In genomic region chr11:30952829-30953228, GRCm38 (mm10) we compare ENCODE assay signal across 8 mouse cellular contexts. TPM values are rescaled to one million over a fixed set of nuclear protein-coding genes. Genes with fewer than 3 reads are reported as not detected.
A peak's percentile ranks its signal among the peaks of the same experiment; 100 is the strongest.
DNase-seq lines count a peak whose midpoint lies in the region; ATAC-seq lines count a peak whose summit lies in the region.

No protein-coding gene starts in this region.

- H3K4me3 ChIP-seq in heart, embryonic 14.5 days (ENCODE audit: control insufficient read depth in 1 of 2, insufficient read depth in 1 of 2, low read depth in 1 of 2, low read length in 2 of 2): peak overlapping the region in 1 of 2 experiments; percentile 92; a peak in 2 of 4 replicates
- peak overlapping the region; percentile 83 for H3K4me3 ChIP-seq in hindbrain, embryonic 12.5 days
- H3K4me3 ChIP-seq in midbrain, embryonic 12.5 days: peak overlapping the region; percentile 83

- H3K27me3 ChIP-seq in heart, embryonic 14.5 days (ENCODE audit: control insufficient read depth, insufficient read depth, low read length): no peaks in the 10 kb centered on the region
- H3K27me3 ChIP-seq in hindbrain, embryonic 12.5 days: no peaks in the 10 kb centered on the region
- H3K27me3 ChIP-seq in midbrain, embryonic 12.5 days: no peaks in the 10 kb centered on the region

- intact Hi-C loops in heart, postnatal 36 days (cut with DNase I): no loop called here

- H3K27ac ChIP-seq in heart, embryonic 14.5 days (replicated peaks in 1 of 2; ENCODE audit: control insufficient read depth in 1 of 2, insufficient read depth in 1 of 2, low read depth in 2 of 2, low read length in 2 of 2): no peak overlapping the region
- H3K27ac ChIP-seq in hindbrain, embryonic 12.5 days: no peak overlapping the region
- H3K27ac ChIP-seq in midbrain, embryonic 12.5 days (replicated peaks): no peak overlapping the region

- WGBS in heart, embryonic 14.5 days: 65% methylated on average over 5 of the region's 5 CpGs
- 73% methylated on average over 5 of the region's 5 CpGs for WGBS in hindbrain, embryonic 12.5 days
- 85% methylated on average over 5 of the region's 5 CpGs for WGBS in midbrain, embryonic 12.5 days

- H3K4me2 ChIP-seq in heart, embryonic 14.5 days (ENCODE audit: low read length): peak overlapping the region; percentile 80
- peak overlapping the region; percentile 80 for H3K4me2 ChIP-seq in hindbrain, embryonic 12.5 days (replicated peaks)
- H3K4me2 ChIP-seq in midbrain, embryonic 12.5 days (replicated peaks): peak overlapping the region; percentile 80

- H3K9ac ChIP-seq in heart, embryonic 14.5 days (ENCODE audit: low read length): peak overlapping the region; percentile 89
- H3K9ac ChIP-seq in hindbrain, embryonic 12.5 days: no peak overlapping the region
- peak overlapping the region; percentile 88; the same call in 1 of the 2 replicates for H3K9ac ChIP-seq in midbrain, embryonic 12.5 days (replicated peaks)

- no peaks in the 10 kb centered on the region for H3K9me3 ChIP-seq in heart, embryonic 14.5 days (ENCODE audit: control insufficient read depth, low read length)
- H3K9me3 ChIP-seq in hindbrain, embryonic 12.5 days (replicated peaks): peaks cover 5% of the 10 kb centered on the region; the same call in 1 of the 2 replicates
- peaks cover 14% of the 10 kb centered on the region for H3K9me3 ChIP-seq in midbrain, embryonic 12.5 days

- peaks cover 0 to 16% of the 10 kb centered on the region in 2 experiments; a peak in 2 of 4 replicates for H3K4me1 ChIP-seq in heart, embryonic 14.5 days (ENCODE audit: control insufficient read depth in 2 of 2, insufficient read depth in 2 of 2, low read length in 2 of 2)
- H3K4me1 ChIP-seq in hindbrain, embryonic 12.5 days: peaks cover 12% of the 10 kb centered on the region
- peaks cover 5% of the 10 kb centered on the region; the same call in 1 of the 2 replicates for H3K4me1 ChIP-seq in midbrain, embryonic 12.5 days

- H3K36me3 ChIP-seq in heart, embryonic 14.5 days (ENCODE audit: control insufficient read depth, insufficient read depth, low read length): peaks cover 42% of the 10 kb centered on the region
- peaks cover 34% of the 10 kb centered on the region for H3K36me3 ChIP-seq in hindbrain, embryonic 12.5 days
- H3K36me3 ChIP-seq in midbrain, embryonic 12.5 days: peaks cover 42% of the 10 kb centered on the region

- no peak for ATAC-seq in heart, embryonic 14.5 days (ENCODE audit: insufficient number of reproducible peaks, insufficient read depth, low FRiP score, low read depth)
- no peak for ATAC-seq in hindbrain, embryonic 12.5 days (ENCODE audit: low FRiP score)
- ATAC-seq in midbrain, embryonic 12.5 days (ENCODE audit: low FRiP score, low read depth): no peak
- ATAC-seq in granulocyte monocyte progenitor cell, adult 5-6 weeks (replicated peaks; ENCODE audit: poor library complexity, severe bottlenecking): no peak
- ATAC-seq in frontal cortex, adult (ENCODE audit: low TSS enrichment): no peak

- no peak for DNase-seq in heart, postnatal 36 days
- peak; percentile 1 for DNase-seq in T-cell, adult 2 months (ENCODE audit: low spot score)
- DNase-seq in layer of hippocampus, adult 9-10 months (ENCODE audit: low spot score): no peak

RNA-seq across cellular contexts. Expression of gene Erlec1, which starts 1.3 kb away (rescaled TPM):
- 11.3 and 13.5 TPM in 2 replicates for polyA plus RNA-seq in heart, embryonic 14.5 days (2014; fragmentation: Nextera tagmentation; extraction: Ambion mirVana)
- 10 to 100 TPM; 39.7 to 42.6 TPM for total RNA-seq in heart, postnatal 36 days (2021)
- 10.5 and 14.3 TPM in 2 replicates for polyA plus RNA-seq in hindbrain, embryonic 12.5 days (2016; fragmentation: Nextera tagmentation; extraction: Ambion mirVana)
- polyA plus RNA-seq in midbrain, embryonic 12.5 days (2016; fragmentation: Nextera tagmentation; extraction: Ambion mirVana): 10.8 and 11.4 TPM in 2 replicates
- 33.5 and 34.9 TPM in 2 replicates for total RNA-seq in granulocyte monocyte progenitor cell, adult 5-6 weeks (2014; fragmentation: Nextera tagmentation)
- 27.1 and 33.7 TPM in 2 replicates for total RNA-seq in granulocyte monocyte progenitor cell, adult 5-6 weeks (2017)

RNA-seq across cellular contexts. Expression of gene Chac2, which starts 33.3 kb away (rescaled TPM):
- 15.0 and 16.5 TPM in 2 replicates for polyA plus RNA-seq in heart, embryonic 14.5 days (2014; fragmentation: Nextera tagmentation; extraction: Ambion mirVana)
- total RNA-seq in heart, postnatal 36 days (2021): 10 to 100 TPM; 18.9 to 27.6 TPM
- 17.0 and 18.4 TPM in 2 replicates for polyA plus RNA-seq in hindbrain, embryonic 12.5 days (2016; fragmentation: Nextera tagmentation; extraction: Ambion mirVana)
- 16.7 and 16.8 TPM in 2 replicates for polyA plus RNA-seq in midbrain, embryonic 12.5 days (2016; fragmentation: Nextera tagmentation; extraction: Ambion mirVana)
- 5.6 and 7.5 TPM in 2 replicates for total RNA-seq in granulocyte monocyte progenitor cell, adult 5-6 weeks (2014; fragmentation: Nextera tagmentation)
- 7.8 and 13.9 TPM in 2 replicates for total RNA-seq in granulocyte monocyte progenitor cell, adult 5-6 weeks (2017)
